Mouse (Mus musculus) kidney, postnatal 25 days (tissue): ENCODE data around the gene Rubcn.

ENCODE experiments used
- DNase-seq, 2 experiments: peaks; one replicate each; pipeline ENCODE4 v3.0.0; 2021; ENCODE audit warnings: mixed read lengths in 2 of 2

The Rubcn gene

DNA sequence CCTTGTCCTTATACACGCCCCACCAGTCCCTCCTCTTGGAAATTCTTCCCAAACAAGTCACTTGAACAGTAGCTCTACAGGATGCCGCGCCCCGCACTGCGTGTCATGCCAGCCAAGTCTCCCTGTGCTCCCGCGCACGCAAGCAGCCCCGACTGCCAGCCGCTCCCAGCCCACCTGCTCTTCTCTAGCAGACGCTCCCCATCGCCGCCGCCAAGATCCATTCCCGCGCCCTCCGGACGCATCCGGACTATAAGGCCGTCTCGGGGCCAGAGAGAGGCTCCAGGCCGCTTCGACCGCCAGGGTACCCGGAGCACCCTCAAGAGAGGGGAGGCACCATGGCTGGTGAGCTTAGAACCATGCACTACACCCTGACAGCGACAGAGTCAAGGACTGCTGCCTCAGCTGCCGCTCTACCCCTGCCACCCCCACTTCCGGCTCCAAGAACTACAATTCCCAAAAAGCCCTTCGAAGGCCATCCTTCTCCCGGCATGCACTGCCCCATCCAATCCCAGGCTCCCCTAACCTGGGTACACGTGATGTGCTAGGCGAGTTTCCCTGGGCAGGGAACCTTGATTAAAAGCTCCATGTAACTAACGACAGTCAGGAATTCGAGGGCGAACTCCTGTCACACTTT lies 9.5 kb downstream of the Rubcn start:
- DNase-seq, result peak; percentile 91 to 95

DNA sequence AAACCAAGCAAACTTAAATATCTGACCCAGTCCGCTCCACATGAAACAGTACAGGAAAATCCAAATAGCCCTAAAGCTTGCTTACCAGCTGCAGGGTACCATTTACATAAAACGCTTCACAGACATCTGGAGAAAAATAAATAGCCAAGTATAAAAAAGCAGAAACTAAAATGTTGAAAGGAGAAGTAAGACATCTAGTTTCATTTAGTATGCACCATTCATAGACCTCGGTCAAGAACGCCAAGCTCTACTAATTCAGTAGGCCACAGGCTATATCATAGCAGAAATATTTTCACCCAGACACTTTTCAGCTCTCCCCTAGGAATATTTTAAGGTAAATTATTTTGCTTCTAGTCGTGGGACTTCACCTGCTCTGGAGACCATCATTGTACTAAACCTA lies 10.9 kb downstream of the Rubcn start:
- no peak for DNase-seq

DNA sequence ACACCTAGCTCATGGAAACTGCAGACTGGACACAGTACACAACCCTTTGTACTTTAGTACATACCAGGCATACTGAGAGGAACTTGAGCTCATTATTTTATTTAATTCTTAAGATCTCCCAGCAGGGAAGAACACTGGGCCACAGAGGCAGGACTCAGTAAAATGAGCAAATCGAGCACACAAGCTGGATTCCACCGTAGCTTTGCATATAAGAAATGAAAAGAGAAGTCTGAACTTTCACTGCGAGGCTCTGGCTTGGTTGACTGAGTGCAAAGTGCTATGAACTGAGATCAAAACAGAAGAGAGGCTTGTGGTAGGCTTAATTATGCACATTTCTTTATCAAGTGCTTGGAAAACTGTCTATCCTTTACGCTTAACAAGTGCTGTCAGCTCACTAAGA lies 12.2 kb downstream of the Rubcn start:
- no peak for DNase-seq

DNA sequence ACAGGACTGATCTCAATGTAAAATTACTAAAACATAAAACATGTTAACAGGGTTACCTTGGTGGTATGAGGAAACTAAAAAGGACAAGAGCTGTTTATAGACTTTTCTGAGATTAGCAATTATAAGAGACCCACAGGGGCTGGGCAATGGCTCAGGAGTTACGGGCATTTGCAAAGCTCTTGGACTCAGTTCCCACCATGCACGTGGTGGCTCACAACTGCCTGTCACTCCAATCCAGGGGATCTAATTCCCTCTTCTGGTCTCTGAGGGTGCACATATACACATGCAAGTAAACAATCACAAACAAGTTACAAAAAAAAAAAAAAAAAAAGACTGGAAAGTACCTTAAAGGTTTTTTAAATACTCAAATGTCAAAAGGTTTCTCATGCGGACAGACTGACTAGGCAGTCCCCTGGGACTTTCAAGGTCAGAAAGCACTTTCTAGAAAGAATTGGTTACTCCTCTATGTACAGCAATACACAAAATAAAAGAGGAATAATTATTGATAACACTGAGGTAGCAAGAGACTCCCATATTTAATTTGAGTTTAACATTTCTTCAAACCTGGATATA lies 15.7 kb downstream of the Rubcn start:
- DNase-seq, result no peak

DNA sequence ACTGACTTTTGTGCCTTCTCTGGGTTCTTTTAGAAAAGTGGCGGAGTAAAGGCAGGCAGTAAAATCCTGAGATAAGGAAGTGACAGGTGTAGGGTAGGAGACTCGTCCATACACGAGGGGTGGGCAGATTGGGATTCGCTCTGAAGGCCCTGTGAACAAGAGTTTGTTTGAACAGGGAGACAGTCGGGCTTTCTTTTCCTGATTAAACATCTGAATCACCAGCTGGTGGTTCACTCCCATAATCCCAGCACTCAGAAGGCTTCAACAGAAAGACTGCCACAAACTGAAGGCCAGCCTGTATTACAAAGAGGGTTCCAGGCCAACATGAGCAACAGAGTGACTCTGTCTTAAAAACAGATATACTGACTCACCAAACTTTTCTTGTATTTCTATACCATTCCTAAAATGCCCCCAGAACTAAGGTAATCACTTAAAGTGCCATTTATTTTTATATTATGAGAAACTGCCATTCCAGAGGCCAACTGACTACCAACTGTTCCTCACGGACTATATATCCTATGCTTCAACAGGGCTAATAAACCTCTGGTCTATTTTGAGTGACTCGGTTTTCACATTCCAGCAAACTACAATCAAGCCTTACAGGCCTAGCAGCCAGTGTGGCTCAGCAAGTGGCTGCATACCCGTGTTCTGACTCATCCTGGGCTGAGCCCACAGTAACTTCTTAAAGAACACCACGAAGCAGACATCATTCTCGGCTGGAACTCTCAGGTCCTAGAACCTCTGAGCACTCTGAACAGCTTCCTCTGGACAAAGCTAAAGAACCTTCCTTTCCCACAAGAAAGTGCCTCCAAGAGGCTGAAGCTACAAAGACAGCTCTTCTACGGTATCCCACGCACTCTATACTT lies 18.6 kb downstream of the Rubcn start:
- DNase-seq, result no peak

DNA sequence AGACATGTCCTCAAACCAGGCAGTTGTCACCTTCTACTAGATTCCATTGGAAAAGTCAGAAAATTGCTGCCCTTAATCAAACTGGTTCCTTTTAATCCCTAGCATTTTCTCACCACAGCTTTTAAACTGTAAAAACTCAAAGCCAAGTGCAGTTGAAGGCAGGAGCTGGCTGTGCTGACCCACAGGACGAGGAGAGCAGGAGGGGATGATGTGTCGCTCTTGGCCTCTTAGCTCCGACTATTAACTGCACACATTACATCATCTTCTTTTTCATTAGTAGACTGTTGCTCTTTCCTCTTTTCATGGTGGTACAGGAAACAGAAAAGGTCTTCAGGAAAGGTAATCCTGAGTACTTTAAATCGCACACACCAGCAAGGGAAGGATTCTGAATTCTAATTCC lies 19.2 kb downstream of the Rubcn start:
- DNase-seq, result no peak

DNA sequence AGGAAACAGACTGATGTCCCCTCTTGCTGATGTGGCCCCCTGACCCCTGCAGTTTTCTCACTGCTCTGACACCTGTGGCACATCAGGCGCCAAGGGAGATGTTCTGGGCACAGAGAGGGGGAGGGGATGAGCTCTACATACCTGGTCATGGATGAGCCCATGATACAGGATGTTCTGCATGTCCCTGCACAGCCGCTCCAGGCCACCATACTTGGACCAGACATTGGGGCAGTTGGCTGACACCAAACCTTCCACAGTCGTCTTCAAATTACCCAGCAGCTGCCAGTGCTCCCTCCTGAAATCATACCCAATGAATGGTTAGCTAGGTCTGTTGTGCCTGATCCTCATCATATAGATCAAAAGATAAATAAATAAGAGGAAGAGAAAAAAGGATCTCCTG lies 20.8 kb downstream of the Rubcn start:
- DNase-seq, result no peak

DNA sequence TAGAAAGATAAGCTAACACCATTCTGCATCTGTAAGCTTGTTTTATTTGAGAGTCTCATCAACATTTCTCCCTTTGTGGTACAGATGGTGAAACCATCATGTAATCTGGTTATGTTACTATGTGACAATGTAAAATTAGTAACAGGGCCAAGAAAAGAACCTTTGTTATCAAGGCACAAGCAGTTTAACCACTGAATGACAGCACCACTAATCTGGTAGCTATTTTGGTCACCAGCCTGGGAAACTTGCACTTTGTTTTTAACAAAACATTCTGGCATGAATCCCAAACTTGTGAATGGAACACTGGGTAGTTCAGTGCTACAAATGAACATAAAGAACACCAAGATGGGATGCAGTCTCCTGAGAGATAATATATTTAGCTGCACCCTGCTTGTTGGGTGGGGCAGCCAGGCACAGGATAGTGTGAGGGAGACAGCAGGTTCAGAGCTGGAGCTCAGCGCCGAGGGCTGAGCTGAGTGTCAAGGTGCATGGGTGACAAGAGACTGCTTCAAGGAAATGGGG lies 23.5 kb downstream of the Rubcn start:
- DNase-seq, result no peak

DNA sequence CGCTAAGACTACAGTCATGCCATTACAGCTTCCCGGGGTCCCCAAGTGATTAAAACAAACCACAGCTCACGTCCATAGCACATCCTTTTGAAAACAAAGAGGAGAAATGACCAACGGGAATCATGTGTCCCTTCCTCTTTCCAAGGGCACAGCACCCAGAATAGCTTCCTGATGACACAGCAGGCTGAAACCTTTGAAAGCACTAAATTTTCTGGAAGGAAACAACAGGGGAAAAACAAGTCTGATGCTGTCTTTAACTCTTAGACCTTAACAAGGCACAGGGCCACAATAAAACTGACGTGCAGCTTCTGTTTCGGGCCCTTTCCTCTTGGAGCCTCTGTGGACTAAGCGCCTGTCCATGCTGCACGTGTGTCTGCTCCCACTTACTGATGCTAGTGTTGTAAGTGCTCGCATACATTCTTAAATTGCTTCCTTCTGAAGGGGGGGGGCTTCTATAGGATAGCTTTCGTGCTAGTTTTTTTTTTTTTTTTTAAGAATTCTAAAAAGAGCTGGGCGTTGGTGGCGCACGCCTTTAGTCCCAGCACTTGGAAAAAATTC lies 24.0 kb downstream of the Rubcn start:
- DNase-seq, result peak in 1 of 2 experiments; percentile 36

DNA sequence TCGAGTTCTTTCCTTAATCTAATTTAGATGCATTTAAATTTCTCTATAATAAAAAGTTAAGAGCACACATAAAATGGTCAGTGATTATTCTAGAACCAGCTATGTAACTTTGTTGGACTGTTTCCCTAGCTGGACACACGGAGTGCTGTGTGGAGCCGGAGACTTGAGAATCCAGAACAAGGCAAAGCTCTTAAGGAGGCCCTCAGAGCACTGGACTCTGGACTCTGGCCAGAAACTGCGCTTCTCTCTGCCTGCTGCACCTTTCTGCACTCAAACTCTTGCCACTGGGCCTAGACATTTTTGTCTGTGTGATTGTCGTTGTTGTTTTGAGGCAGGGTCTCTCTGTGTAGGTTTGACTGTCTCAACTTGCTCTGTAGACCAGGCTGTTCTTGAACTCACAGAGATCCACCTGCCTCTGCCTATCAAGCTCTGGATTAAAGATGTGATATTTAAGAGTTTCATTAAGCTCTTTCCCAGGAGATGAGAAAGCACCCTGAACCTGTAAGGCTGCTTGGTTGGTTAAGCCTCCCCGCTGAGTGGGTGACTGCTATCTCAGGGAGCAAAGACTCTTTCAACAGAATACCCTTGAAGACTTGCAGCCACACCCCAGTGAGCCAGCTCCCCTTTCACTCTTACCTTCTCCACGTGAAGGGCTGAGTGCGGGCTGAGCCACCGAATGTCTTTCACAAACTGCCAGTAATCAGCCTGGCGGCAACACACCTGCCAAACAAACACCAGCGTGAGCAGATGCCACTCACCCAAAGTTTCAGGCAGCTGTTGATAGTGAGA lies 28.3 kb downstream of the Rubcn start:
- DNase-seq, result peak; percentile 70 to 79

DNA sequence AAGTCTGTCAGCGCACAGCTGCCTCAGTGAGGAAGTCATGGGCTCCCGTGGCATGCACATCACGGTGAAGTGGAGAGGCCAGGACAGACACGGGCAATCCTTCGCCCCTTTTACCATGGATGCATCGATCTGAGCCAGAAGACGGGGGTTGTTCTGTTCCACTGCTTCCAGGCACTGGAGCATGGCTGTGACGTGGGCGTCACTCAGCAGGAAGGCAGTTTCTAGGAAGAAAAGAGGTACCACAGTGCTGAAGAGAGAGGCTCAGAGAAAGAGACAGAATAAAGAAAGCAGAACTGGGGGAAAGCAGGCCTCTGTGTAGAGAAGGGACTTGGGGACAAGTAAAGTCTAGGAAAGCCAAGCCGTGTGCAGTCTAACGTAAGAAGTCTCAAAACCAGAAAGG lies 30.5 kb downstream of the Rubcn start:
- no peak for DNase-seq

DNA sequence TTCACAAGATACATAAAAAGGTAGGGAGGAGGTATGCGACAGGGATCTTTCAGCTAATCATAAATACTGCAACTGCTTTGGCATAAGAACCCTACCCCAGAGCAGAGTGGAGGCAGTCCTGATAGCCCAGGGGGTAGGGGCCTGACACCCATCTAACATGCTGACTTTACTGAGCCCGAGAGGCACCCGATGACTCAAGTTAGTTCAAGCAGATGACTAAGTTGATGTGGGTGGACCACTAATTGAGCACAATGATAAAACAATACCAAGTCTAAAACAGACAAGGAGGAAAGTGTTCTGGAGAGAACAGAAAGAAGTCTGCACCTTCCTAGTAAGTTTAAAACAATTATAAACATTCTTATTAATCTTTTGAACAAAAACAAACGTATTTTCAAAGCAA lies 46.1 kb downstream of the Rubcn start:
- DNase-seq, result no peak

DNA sequence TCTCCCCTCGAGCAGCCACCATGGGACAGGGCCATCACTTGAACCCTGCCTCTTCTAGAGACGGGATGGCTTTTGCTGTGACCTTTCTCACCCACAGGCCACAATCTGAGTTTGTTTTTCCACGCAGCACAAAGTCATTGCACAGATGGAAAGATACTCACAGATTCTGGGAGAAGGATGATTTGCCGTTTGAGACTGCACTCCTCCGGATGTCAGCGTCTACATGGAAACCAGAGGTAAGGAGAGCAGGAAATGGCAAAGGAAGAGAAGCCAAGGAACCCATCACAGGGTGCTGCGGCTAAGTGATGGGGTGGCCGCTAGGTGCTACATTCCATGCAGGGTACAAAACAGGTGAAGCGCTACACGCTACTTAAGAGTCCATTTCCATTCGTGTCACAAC lies 48.5 kb downstream of the Rubcn start:
- no peak for DNase-seq

DNA sequence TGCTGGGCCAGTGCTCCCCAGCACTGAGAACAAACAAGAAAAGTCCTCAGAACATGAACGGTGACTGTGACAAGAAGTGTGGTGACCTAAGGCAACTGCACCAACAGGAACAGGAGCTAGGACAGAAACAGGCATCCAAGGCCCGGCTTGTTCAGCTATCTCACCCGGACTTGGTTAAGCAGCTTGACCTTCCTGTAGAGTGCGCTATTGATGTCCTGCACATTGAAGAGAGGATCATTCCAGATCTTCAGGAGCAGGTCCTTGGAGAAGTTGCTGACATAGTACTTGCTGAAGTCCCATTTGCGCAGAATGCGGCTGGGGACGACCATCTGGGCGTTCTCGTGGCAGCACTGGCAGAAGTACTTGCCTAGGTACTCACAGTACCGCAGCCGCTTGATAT lies 51.0 kb downstream of the Rubcn start:
- DNase-seq, result peak in 1 of 2 experiments; percentile 18

DNA sequence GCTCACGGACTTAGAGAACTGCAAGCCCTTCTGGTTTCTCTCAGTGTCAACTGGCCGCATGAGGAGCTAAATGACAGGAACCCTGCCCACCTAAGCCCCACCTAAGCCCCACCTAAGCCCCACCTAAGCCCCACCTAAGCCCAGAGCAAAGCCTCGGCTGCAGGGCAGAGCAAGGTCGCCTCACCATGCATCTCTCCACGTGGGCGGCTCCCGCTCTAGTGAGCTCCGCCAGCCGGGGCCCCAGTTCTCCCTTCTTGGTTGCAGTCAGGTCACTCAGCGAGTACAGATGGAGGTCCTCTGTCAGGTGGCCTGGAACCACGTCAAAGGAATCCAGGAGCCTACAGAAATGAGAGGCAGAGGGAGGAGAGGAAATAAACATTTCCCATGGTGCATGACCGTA lies 52.2 kb downstream of the Rubcn start:
- no peak for DNase-seq

DNA sequence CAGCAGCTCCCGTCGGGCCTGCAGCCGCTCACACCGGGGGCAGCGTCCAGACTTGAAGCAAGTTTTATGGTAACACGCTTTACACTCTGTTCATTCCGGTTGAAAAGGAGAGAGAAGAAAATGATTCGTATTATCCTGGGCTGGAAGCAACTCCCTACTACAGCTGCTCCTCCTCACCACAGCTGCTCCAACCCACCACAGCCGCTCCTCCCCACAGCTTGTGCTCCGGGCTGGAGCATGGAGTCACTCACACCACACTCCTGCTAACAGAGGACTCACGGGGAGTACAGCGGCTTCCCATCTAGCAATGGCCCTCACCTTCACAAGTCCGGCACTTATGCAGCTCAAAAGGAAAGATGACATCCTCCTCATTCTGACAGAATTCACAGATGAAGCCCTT lies 53.5 kb downstream of the Rubcn start:
- no peak for DNase-seq

DNA sequence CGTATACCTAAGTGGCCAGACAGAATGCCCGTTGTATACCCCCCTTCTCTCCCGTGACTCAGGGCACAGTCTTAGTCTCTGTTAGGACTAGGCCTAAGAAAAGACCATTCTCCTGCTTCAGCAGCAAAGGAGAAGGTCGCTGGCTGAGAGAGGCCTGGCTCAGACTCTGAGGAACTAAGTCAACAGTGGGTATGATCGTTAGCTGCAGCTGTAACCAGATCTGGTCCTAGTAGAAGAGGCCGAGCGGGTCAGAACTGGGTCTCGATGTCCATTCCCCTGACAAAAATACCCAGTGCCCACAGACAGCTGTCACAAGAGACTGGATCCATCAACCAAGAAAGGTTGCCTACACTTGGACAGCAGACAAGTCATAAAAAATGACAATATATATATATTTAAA lies 54.1 kb downstream of the Rubcn start:
- no peak for DNase-seq

DNA sequence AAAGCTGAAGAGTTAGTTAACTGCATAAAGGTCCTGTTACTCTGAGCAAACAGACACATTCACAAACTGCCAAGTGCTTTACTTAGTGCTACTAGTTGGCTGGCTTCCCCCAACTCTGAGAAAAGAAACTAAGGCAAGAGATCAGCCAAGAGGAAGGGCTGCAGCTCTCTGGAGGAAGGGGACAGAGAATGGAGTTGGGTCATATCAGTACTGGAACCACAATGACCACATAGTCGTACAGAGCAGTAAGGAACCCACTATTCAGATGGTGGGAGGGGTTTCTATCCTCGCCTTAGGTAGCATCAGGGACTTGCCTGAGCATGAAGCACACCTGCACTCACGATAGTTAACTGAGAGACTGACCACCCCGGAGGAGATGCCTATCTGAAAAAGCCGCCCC lies 54.7 kb downstream of the Rubcn start:
- no peak for DNase-seq

DNA sequence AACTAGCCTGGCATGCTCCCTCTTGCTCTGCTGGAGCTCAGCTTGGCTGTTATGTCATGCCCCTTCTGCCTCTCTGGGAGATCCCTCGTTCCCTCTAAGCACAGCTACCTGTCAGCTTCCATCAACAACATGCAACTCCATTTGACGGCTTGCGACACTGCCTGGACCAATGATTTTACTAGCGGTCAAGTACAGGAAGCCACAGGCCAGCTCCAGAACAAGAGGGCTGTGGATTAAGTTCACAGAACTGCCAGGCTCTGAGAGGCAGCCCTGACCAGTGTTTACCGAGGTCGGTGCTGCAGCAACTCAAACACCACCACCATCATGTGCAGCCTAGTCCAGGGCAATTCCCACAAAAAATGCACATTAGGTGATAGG lies 55.1 kb downstream of the Rubcn start:
- DNase-seq, result no peak

DNA sequence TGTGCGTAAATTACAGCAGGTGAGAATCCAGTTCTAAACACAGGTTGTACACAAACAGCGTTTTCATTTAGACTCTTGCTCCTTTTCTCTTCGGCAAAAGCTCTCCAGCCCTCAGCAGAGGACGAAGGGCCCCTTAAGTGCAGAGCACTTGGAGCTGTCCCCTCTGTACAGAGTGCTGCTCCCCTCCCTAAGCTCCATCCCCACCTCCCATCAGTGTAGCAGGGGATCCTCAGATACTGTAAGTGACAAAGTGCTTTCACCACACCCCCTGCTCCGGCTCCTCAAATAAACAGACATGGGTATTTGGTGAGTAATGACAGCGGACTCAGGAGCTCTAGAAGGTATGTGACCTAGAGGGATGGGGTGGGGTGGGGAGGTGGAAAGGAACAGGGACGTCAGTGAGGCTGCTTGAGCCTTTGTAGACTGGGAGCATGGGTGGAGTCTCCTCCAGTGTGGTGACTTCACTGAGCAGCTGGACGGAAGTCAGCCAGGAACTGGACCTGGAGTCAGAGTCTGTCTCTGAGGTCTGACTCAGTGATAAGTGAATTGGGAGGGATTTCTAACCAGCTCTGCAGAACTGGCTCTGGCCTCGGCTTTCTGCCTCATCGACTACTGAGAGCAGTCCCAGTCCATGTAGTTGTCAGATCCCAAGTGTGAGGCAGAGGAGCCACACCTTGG lies 55.7 kb downstream of the Rubcn start:
- DNase-seq, result peak in 1 of 2 experiments; percentile 56

DNA sequence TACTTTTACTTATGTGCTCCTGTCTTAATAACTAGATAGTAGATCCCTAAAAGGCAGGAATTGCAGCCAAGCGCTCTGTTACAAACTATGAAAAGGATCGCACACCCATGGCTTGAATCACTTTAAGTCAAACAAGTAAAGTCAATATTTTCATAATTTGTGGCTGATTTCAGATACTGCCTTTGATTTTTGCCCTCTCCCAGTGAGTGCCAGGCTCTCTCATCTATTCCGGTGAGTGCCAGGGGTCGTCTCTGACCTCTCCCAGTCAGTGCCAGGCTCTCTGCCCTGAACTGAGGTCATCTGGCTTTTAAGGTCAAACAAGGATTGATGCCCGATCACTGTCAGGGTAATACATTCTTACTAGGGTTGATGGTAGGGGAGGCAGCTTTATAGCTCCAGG lies 59.1 kb downstream of the Rubcn start:
- DNase-seq, result no peak

DNA sequence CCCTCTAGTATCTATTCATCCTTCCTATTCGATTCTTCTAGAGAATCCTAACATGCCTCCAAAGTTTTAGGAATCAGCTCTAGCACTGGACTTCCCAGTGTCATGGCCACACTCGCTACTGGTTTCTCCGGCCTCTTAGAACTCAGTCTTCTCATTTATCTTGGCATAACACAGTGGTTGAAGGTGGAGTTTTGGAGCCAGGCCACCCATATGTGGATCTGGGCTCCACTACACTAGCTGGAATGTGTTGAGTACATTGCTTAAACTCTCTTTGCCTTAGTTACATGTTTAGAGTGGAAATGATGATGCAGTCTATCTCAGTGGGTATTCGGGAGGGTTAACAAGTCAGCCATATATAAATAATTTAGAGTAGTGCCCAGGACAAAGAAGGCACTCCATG lies 59.5 kb downstream of the Rubcn start:
- no peak for DNase-seq
